Mouse (Mus musculus) MEL-GATA-1-ER (cell line): Measurements from ENCODE around the gene Slc29a4.

Experiments used
- DNase-seq: peaks from one replicate; pipeline ENCODE4 v3.0.0-alpha.2; 2012; ENCODE audit warnings: low read depth; ENCODE audit errors: extremely low read depth

Gene Slc29a4

GRCm38 (mm10) chr5:142696258-142696657, 3.9 kb downstream of the Slc29a4 start:
- no peak for DNase-seq

GRCm38 (mm10) chr5:142696865-142697264, 4.6 kb downstream of the Slc29a4 start:
- DNase-seq = no peak

- no peak for DNase-seq
Observed at GRCm38 (mm10) chr5:142697742-142698141, 5.4 kb downstream of the Slc29a4 start.

- DNase-seq = no peak
Observed at GRCm38 (mm10) chr5:142700842-142701589, 8.7 kb downstream of the Slc29a4 start.

GRCm38 (mm10) chr5:142701651-142702510, 9.6 kb downstream of the Slc29a4 start:
- DNase-seq = no peak

GRCm38 (mm10) chr5:142702511-142703138, 10.3 kb downstream of the Slc29a4 start:
- DNase-seq = no peak

GRCm38 (mm10) chr5:142703569-142703968, 11.3 kb downstream of the Slc29a4 start:
- DNase-seq = no peak

- no peak for DNase-seq
Observed at GRCm38 (mm10) chr5:142707709-142708108, 15.4 kb downstream of the Slc29a4 start.

- DNase-seq = no peak
Observed at GRCm38 (mm10) chr5:142709436-142709835, 17.1 kb downstream of the Slc29a4 start.

GRCm38 (mm10) chr5:142712373-142712772, 20.1 kb downstream of the Slc29a4 start:
- DNase-seq = no peak

GRCm38 (mm10) chr5:142713966-142714365, 21.7 kb downstream of the Slc29a4 start:
- no peak for DNase-seq

- no peak for DNase-seq
Observed at GRCm38 (mm10) chr5:142715059-142715458, 22.7 kb downstream of the Slc29a4 start.

GRCm38 (mm10) chr5:142716056-142716455, 23.7 kb downstream of the Slc29a4 start:
- DNase-seq = no peak

- DNase-seq = peak; percentile 26
Observed at GRCm38 (mm10) chr5:142718037-142718436, 25.7 kb downstream of the Slc29a4 start.

- no peak for DNase-seq
Observed at GRCm38 (mm10) chr5:142718486-142718885, 26.2 kb downstream of the Slc29a4 start.

- no peak for DNase-seq
Observed at GRCm38 (mm10) chr5:142719897-142720296, 27.6 kb downstream of the Slc29a4 start.

- peak; percentile 49 for DNase-seq
Observed at GRCm38 (mm10) chr5:142723520-142724133, 31.3 kb downstream of the Slc29a4 start.

GRCm38 (mm10) chr5:142724265-142724664, 32.0 kb downstream of the Slc29a4 start:
- no peak for DNase-seq

- DNase-seq = no peak
Observed at GRCm38 (mm10) chr5:142726748-142727147, 34.4 kb downstream of the Slc29a4 start.

GRCm38 (mm10) chr5:142728301-142728700, 36.0 kb downstream of the Slc29a4 start:
- DNase-seq = no peak

- no peak for DNase-seq
Observed at GRCm38 (mm10) chr5:142730295-142730694, 38.0 kb downstream of the Slc29a4 start.
